ENCODE assay signal across 26 mouse cellular contexts in the genomic region with DNA sequence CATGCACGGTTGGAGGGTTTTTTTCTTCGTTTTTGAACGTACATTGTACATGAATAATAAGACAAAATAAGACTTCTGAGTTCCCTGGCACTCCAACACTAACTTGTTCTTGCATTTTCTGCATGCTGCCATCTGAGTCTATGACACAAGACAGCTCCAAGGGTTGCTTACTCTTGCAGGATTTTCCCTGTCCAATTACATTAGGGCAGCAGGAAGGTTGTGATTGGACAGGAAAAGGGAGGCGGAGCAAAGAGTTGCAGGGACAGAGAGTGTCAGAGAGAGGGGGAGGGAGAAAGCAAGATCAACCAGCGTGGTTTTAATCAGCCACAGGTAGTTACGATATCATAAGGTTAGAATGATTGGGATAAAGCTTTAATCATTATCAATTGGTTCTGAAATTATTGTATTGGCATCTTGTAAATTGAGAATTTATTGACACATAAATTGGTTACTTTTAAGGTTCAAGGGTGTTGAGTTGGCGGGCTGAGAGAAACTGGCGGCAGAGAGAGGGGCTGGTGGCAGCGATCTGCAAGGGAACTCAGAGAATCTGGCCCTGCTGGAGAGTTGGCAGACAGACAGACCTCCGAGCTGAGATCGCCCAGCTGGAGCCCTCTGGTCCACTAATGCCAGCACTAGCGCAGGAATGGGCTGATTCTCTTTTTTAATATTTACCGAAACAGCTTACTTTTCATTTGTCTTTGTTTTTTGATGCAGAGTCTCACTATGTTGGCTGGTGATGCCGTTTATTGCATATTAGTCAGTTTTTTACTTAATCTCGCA. TPM values are rescaled to one million over a fixed set of nuclear protein-coding genes. Genes with fewer than 3 reads are reported as not detected.
A peak's percentile ranks its signal among the peaks of the same experiment; 100 is the strongest.
DNase-seq lines count a peak whose midpoint lies in the region; ATAC-seq and TF ChIP-seq lines count a peak whose summit lies in the region.
"Had no signal": no experiment of that assay in that cellular context is flagged by ENCODE, and none has a peak within 500 bp of the region (broad histone marks: within the 10 kb centered on the region; RNA-seq: fewer than 3 reads in every experiment).

No protein-coding gene starts in this region.

- H3K27ac ChIP-seq in lung, postnatal 0 days (ENCODE audit: low read length) = no peak overlapping the region
- H3K27ac ChIP-seq in MEL (ENCODE audit: control insufficient read depth, low read depth, low read length) = no peak overlapping the region
- H3K27ac ChIP-seq: forebrain, embryonic 12.5 days; heart, embryonic 13.5 days; hindbrain, embryonic 15.5 days; limb, embryonic 12.5 days; liver, embryonic 12.5 days had no signal

- no peak overlapping the region for H3K4me2 ChIP-seq in lung, postnatal 0 days (replicated peaks; ENCODE audit: low read depth, low read length)
- peak overlapping the region; percentile 21 for H3K4me2 ChIP-seq in myocyte (ENCODE audit: low read depth)
- H3K4me2 ChIP-seq: forebrain, embryonic 12.5 days; heart, embryonic 13.5 days; hindbrain, embryonic 15.5 days; limb, embryonic 12.5 days; liver, embryonic 12.5 days had no signal

- H3ac ChIP-seq in myocyte (ENCODE audit: control insufficient read depth, insufficient read length) = no peak overlapping the region

- no peaks in the 10 kb centered on the region for H3K27me3 ChIP-seq in lung, postnatal 0 days (replicated peaks; ENCODE audit: insufficient read depth, low read length)
- H3K27me3 ChIP-seq in MEL (ENCODE audit: control insufficient read depth in 1 of 2, insufficient read depth in 2 of 2, low read length in 2 of 2) (peaks cover 2 to 8% of the 10 kb centered on the region in 2 experiments; a peak in 3 of 4 replicates), myocyte (ENCODE audit: control insufficient read depth, insufficient read depth, insufficient read length) (no peaks in the 10 kb centered on the region)
- H3K27me3 ChIP-seq: heart, embryonic 13.5 days; hindbrain, embryonic 15.5 days; limb, embryonic 12.5 days had no signal

- ATAC-seq in lung, postnatal 0 days = no peak
- ATAC-seq: intestine, postnatal 0 days; liver, embryonic 12.5 days had no signal

- H3K36me3 ChIP-seq in lung, postnatal 0 days (ENCODE audit: insufficient read depth, low read length) = no peaks in the 10 kb centered on the region
- H3K36me3 ChIP-seq in MEL (ENCODE audit: control insufficient read depth in 1 of 2, insufficient read depth in 2 of 2, low read length in 2 of 2) = peaks cover 0 to 3% of the 10 kb centered on the region in 2 experiments; a peak in 1 of 4 replicates
- no peaks in the 10 kb centered on the region for H3K36me3 ChIP-seq in myocyte (ENCODE audit: control insufficient read depth, insufficient read depth)
- H3K36me3 ChIP-seq: forebrain, embryonic 12.5 days; heart, embryonic 13.5 days; hindbrain, embryonic 15.5 days; limb, embryonic 12.5 days; liver, embryonic 12.5 days had no signal

- TF ChIP-seq EP300 in lung, postnatal 0 days (IDR thresholded peaks at IDR 0.05) = no peak
- TF ChIP-seq EP300 in MEL (IDR thresholded peaks at IDR 0.05; ENCODE audit: low read depth in 1 of 2, low read length in 2 of 2) = no peak

- H3K4me1 ChIP-seq in lung, postnatal 0 days (ENCODE audit: insufficient read depth, low read depth, low read length) = no peaks in the 10 kb centered on the region
- peaks cover 0 to 4% of the 10 kb centered on the region in 2 experiments; a peak in 1 of 4 replicates for H3K4me1 ChIP-seq in MEL (ENCODE audit: control insufficient read depth in 1 of 2, insufficient read depth in 2 of 2, low read length in 2 of 2)

- TF ChIP-seq POLR2A in MEL (IDR thresholded peaks at IDR 0.05; ENCODE audit: control insufficient read depth in 1 of 2, insufficient read depth in 1 of 2, low read depth in 1 of 2, low read length in 2 of 2, poor library complexity in 1 of 2) (no peak), myocyte (IDR thresholded peaks at IDR 0.05; ENCODE audit: insufficient read length, low read depth) (no peak)

- peak; percentile 6 for DNase-seq in embryo, embryonic 10 days (ENCODE audit: low spot score)
- no peak for DNase-seq in embryo, embryonic 9.5 days (ENCODE audit: extremely low spot score)
- peak; percentile 11 for DNase-seq in lung, postnatal 0 days (ENCODE audit: low spot score)
- DNase-seq in lung, postnatal 36 days = no peak
- DNase-seq in MEL (ENCODE audit: low read depth, low spot score) = peak; percentile 26
- DNase-seq in urinary bladder, postnatal 36 days (ENCODE audit: low spot score in 2 of 2) = no peak
- DNase-seq: adrenal gland, postnatal 25 days; cerebellum, adult 9-11 months; embryo, embryonic 11 days; right cerebral cortex, adult 18-20 months; thymus, postnatal 14 days had no signal

- H3K9me3 ChIP-seq in lung, postnatal 0 days (ENCODE audit: low read length) = no peaks in the 10 kb centered on the region
- no peaks in the 10 kb centered on the region for H3K9me3 ChIP-seq in MEL (replicated peaks; ENCODE audit: insufficient read depth, low read length)
- H3K9me3 ChIP-seq: forebrain, embryonic 12.5 days; hindbrain, embryonic 15.5 days; liver, embryonic 12.5 days had no signal

- TF ChIP-seq RAD21 in MEL (IDR thresholded peaks at IDR 0.05; ENCODE audit: low read depth, low read length) = no peak

- H3K79me2 ChIP-seq in MEL (ENCODE audit: control insufficient read depth, insufficient read depth, low read length, poor library complexity) (no peaks in the 10 kb centered on the region), myocyte (ENCODE audit: control insufficient read depth, insufficient read depth) (no peaks in the 10 kb centered on the region)

- 68% methylated on average over 15 of the region's 15 CpGs for WGBS in lung, postnatal 0 days

- H3K4me3 ChIP-seq in lung, postnatal 0 days (ENCODE audit: low read depth, low read length) = no peak overlapping the region
- H3K4me3 ChIP-seq in MEL (ENCODE audit: control insufficient read depth in 1 of 2, insufficient read depth in 1 of 2, low read depth in 2 of 2, low read length in 2 of 2) = no peak overlapping the region
- H3K4me3 ChIP-seq in myocyte = no peak overlapping the region
- H3K4me3 ChIP-seq: forebrain, embryonic 12.5 days; heart, embryonic 13.5 days; hindbrain, embryonic 15.5 days; limb, embryonic 12.5 days; liver, embryonic 12.5 days had no signal

- H3K9ac ChIP-seq in lung, postnatal 0 days (replicated peaks; ENCODE audit: low read depth) = no peak overlapping the region
- H3K9ac ChIP-seq in MEL (ENCODE audit: control insufficient read depth, low read depth, low read length, poor library complexity, severe bottlenecking) = no peak overlapping the region
- H3K9ac ChIP-seq: forebrain, embryonic 12.5 days; heart, embryonic 13.5 days; hindbrain, embryonic 15.5 days; limb, embryonic 12.5 days; liver, embryonic 12.5 days had no signal

- TF ChIP-seq CTCF in lung, postnatal 0 days (IDR thresholded peaks at IDR 0.05) = no peak
- no peak for TF ChIP-seq CTCF in MEL (IDR thresholded peaks at IDR 0.05 in 2 of 3, conservative IDR thresholded peaks at IDR 0.05 in 1 of 3; ENCODE audit: control insufficient read depth in 1 of 3, insufficient read depth in 1 of 3, low read depth in 2 of 3, low read length in 3 of 3, poor library complexity in 1 of 3, severe bottlenecking in 1 of 3)

TF ChIP-seq in MEL, 35 proteins besides CTCF, POLR2A, EP300 and RAD21:
- TF ChIP-seq BHLHE40 (IDR thresholded peaks at IDR 0.05; ENCODE audit: borderline replicate concordance, low read depth, low read length) (no peak), CHD1 (IDR thresholded peaks at IDR 0.05; ENCODE audit: low read depth, low read length) (no peak), ZMIZ1 (IDR thresholded peaks at IDR 0.05; ENCODE audit: low read depth, low read length) (no peak), KAT2A (conservative IDR thresholded peaks at IDR 0.05; ENCODE audit: low read depth, low read length) (no peak)

TF ChIP-seq in myocyte, 11 proteins besides CTCF, POLR2A, EP300 and RAD21:
- TF ChIP-seq TCF12 (IDR thresholded peaks at IDR 0.05; ENCODE audit: insufficient read depth, poor library complexity, severe bottlenecking) (no peak), MYOD1 (IDR thresholded peaks at IDR 0.05; ENCODE audit: control insufficient read depth in 1 of 3, insufficient read length in 2 of 3, low read depth in 2 of 3) (no peak), SRF (IDR thresholded peaks at IDR 0.05; ENCODE audit: control insufficient read depth, insufficient read length, low read depth) (no peak), CEBPB (IDR thresholded peaks at IDR 0.05; ENCODE audit: insufficient read depth, poor library complexity, severe bottlenecking) (peak; percentile 75), MYOG (IDR thresholded peaks at IDR 0.05; ENCODE audit: control insufficient read depth in 1 of 3, insufficient read depth in 1 of 3, insufficient read length in 2 of 3, low read depth in 2 of 3) (no peak)

RNA-seq across cellular contexts. Expression of gene Tmem238l, which starts 25.1 kb away (rescaled TPM):
- not detected in 2 replicates for polyA plus RNA-seq in lung, postnatal 0 days (2015; fragmentation: Nextera tagmentation; extraction: Ambion mirVana)
- total RNA-seq in MEL (2012; rRNA removed) = not detected in 2 replicates
- polyA plus RNA-seq in MEL (2012; ENCODE audit: insufficient read depth in 1 of 2, insufficient read length in 2 of 2, low read depth in 1 of 2, low replicate concordance in 2 of 2, missing spikeins in 1 of 2) (not detected), myocyte (2012; fragmentation: generic; extraction: Trizol) (not detected)
- total RNA-seq: adrenal gland, postnatal 25 days; gastrocnemius, adult 8-10 months; granulocyte monocyte progenitor cell, adult 5-6 weeks; heart, postnatal 25 days; layer of hippocampus, postnatal 10 days; left cerebral cortex, adult 8-10 months; megakaryocyte-erythroid progenitor cell, adult 5-6 weeks; midbrain, postnatal 0 days had no signal
- polyA plus RNA-seq: forebrain, embryonic 12.5 days; hindbrain, embryonic 15.5 days; limb, embryonic 12.5 days; liver, embryonic 12.5 days; lung, embryonic 16.5 days; midbrain, postnatal 0 days had no signal

RNA-seq across cellular contexts. Expression of gene Tmem220, which starts 43.4 kb away (rescaled TPM):
- polyA plus RNA-seq in lung, postnatal 0 days (2015; fragmentation: Nextera tagmentation; extraction: Ambion mirVana) = 3.5 and 5.4 TPM in 2 replicates
- 0.23 and 0.35 TPM in 2 replicates for total RNA-seq in MEL (2012; rRNA removed)
- polyA plus RNA-seq in MEL (2012; ENCODE audit: insufficient read depth in 1 of 2, insufficient read length in 2 of 2, low read depth in 1 of 2, low replicate concordance in 2 of 2, missing spikeins in 1 of 2) (under 1 TPM in 1 of 2 experiments, not detected in 1; 0.99 TPM), myocyte (2012; fragmentation: generic; extraction: Trizol) (0.70 TPM)

Comparison
In these comparisons a context has a peak if more than half of its experiments do, and no peak if none do; other contexts are left out.
1. DNase-seq: peak in embryo, embryonic 10 days (single experiment), lung, postnatal 0 days (single experiment) and MEL (single experiment); none in embryo, embryonic 9.5 days (single experiment), lung, postnatal 36 days (single experiment) and urinary bladder, postnatal 36 days (0 of 2).